Mouse (Mus musculus) bone marrow macrophage, adult 2 months (primary cell): Measurements from ENCODE around the gene Cfap97. TPM values are rescaled to one million over a fixed set of nuclear protein-coding genes. Genes with fewer than 3 reads are reported as not detected.

Experiments
- H3K27ac ChIP-seq: 2 replicates; pipeline ENCODE4 v1.5.1; 2012; ENCODE audit warnings: low read depth, low read length; ENCODE audit not compliant: insufficient read depth
- H3K4me1 ChIP-seq: 2 replicates; pipeline ENCODE4 v1.6.1; 2012; ENCODE audit warnings: low read length; ENCODE audit not compliant: control insufficient read depth, insufficient read depth
- H3K4me3 ChIP-seq: 2 replicates; pipeline ENCODE4 v1.5.1; 2012; ENCODE audit warnings: mild to moderate bottlenecking, low read length, moderate library complexity; ENCODE audit not compliant: insufficient read depth
- CTCF ChIP-seq: IDR thresholded peaks from 2 replicates; pipeline ENCODE4 v1.5.1; 2012; ENCODE audit warnings: low read depth, mild to moderate bottlenecking, low read length, moderate library complexity
- POLR2A ChIP-seq: IDR thresholded peaks from 2 replicates; pipeline ENCODE4 v1.6.1; 2012; ENCODE audit warnings: mild to moderate bottlenecking, low read depth, low read length, borderline replicate concordance
- polyA plus RNA-seq: library from polyadenylated mRNA; stranded (reverse); fragments of >200 nt; gene quantifications from 2 replicates; pipeline ENCODE4 v1.2.4, GENCODE M21; 2012; ENCODE audit not compliant: missing spikeins, insufficient read depth, insufficient read length

Gene Cfap97
- polyA plus RNA-seq, 1 experiment = 14.1 TPM

GRCm38 (mm10) chr8:46137843-46138596, 13.6 kb upstream of the Cfap97 start:
- Histone ChIP-seq H3K27ac (no peak overlapping the region), H3K4me1 (peaks cover 31% of the 10 kb centered on the region), H3K4me3 (peak overlapping the region; percentile 16)
- no peak for TF ChIP-seq POLR2A
- TF ChIP-seq CTCF = no peak

GRCm38 (mm10) chr8:46140376-46141120, 11.0 kb upstream of the Cfap97 start:
- Histone ChIP-seq H3K27ac (no peak overlapping the region; the same call in 1 of the 2 replicates), H3K4me3 (no peak overlapping the region), H3K4me1 (peaks cover 46% of the 10 kb centered on the region)
- TF ChIP-seq POLR2A (no peak), CTCF (no peak)

GRCm38 (mm10) chr8:46141688-46142087, 9.9 kb upstream of the Cfap97 start:
- TF ChIP-seq CTCF = no peak
- TF ChIP-seq POLR2A = no peak
- H3K4me3 ChIP-seq = no peak overlapping the region
- H3K27ac ChIP-seq = no peak overlapping the region
- peaks cover 51% of the 10 kb centered on the region for H3K4me1 ChIP-seq

GRCm38 (mm10) chr8:46142498-46143081, 9.0 kb upstream of the Cfap97 start:
- H3K4me1 ChIP-seq = peaks cover 51% of the 10 kb centered on the region
- TF ChIP-seq POLR2A (no peak), CTCF (no peak)
- no peak overlapping the region for H3K27ac ChIP-seq
- no peak overlapping the region for H3K4me3 ChIP-seq

GRCm38 (mm10) chr8:46143470-46143869, 8.1 kb upstream of the Cfap97 start:
- TF ChIP-seq CTCF (no peak), POLR2A (no peak)
- Histone ChIP-seq H3K4me3 (no peak overlapping the region), H3K27ac (no peak overlapping the region), H3K4me1 (peaks cover 46% of the 10 kb centered on the region)

GRCm38 (mm10) chr8:46143924-46144323, 7.6 kb upstream of the Cfap97 start:
- Histone ChIP-seq H3K4me1 (peaks cover 42% of the 10 kb centered on the region), H3K4me3 (no peak overlapping the region), H3K27ac (no peak overlapping the region)
- TF ChIP-seq CTCF (no peak), POLR2A (no peak)

- peaks cover 29% of the 10 kb centered on the region for H3K4me1 ChIP-seq
- H3K27ac ChIP-seq = no peak overlapping the region
- no peak overlapping the region for H3K4me3 ChIP-seq
- no peak for TF ChIP-seq CTCF
- no peak for TF ChIP-seq POLR2A
These were observed 5.4 kb upstream of the Cfap97 start for GRCm38 (mm10) chr8:46146173-46146572.

- Histone ChIP-seq H3K4me3 (no peak overlapping the region), H3K4me1 (peaks cover 20% of the 10 kb centered on the region), H3K27ac (no peak overlapping the region)
- TF ChIP-seq POLR2A (no peak), CTCF (no peak)
These were observed 2.3 kb upstream of the Cfap97 start for GRCm38 (mm10) chr8:46149306-46149705.

- H3K4me1 ChIP-seq = peaks cover 16% of the 10 kb centered on the region
- no peak overlapping the region for H3K27ac ChIP-seq
- no peak overlapping the region for H3K4me3 ChIP-seq
- TF ChIP-seq POLR2A (no peak), CTCF (no peak)
These were observed 1.8 kb upstream of the Cfap97 start for GRCm38 (mm10) chr8:46149782-46150181.
